Mouse (Mus musculus) spleen, adult 2 months (tissue): ENCODE data around the gene Rasgrp2.

Experiments used
- CTCF ChIP-seq: fragments of 200-500 bp; IDR thresholded peaks from 2 replicates; pipeline ENCODE4 v1.5.1; 2011; ENCODE audit warnings: mild to moderate bottlenecking, inconsistent platforms; ENCODE audit not compliant: insufficient read depth, insufficient read length, insufficient replicate concordance; ENCODE audit errors: extremely low read depth
- POLR2A ChIP-seq: fragments of 200-500 bp; IDR thresholded peaks from 2 replicates; pipeline ENCODE4 v1.6.1; 2011; ENCODE audit warnings: low read depth, low read length, inconsistent platforms

- TF ChIP-seq POLR2A (peak; percentile 49), CTCF (no peak)
Measured at GRCm38 (mm10) chr19:6364317-6364725, 34.8 kb upstream of the Rasgrp2 start.
